Mouse (Mus musculus): ENCODE results near the gene Lrrc63. TPM values are rescaled to one million over a fixed set of nuclear protein-coding genes. Genes with fewer than 3 reads are reported as not detected.

The Lrrc63 gene
- polyA plus RNA-seq, 1 experiment from 2014 or later, result not detected

- Histone ChIP-seq H3K4me2 (no peak overlapping the region), H3K9ac (ENCODE audit: low read depth, low read length) (no peak overlapping the region), H3K4me3 (ENCODE audit: low read depth, low read length) (no peak overlapping the region), H3K36me3 (ENCODE audit: control insufficient read depth, insufficient read depth, low read length) (no peaks in the 10 kb centered on the region), H3K9me3 (replicated peaks; ENCODE audit: control insufficient read depth, low read length) (no peaks in the 10 kb centered on the region), H3K4me1 (ENCODE audit: control insufficient read depth, insufficient read depth, low read length) (no peaks in the 10 kb centered on the region), H3K27ac (ENCODE audit: low read depth, low read length) (no peak overlapping the region), H3K27me3 (ENCODE audit: control insufficient read depth, insufficient read depth, low read length) (no peaks in the 10 kb centered on the region)
- WGBS (ENCODE audit: insufficient replicate concordance), result 86% methylated on average over 5 of the region's 5 CpGs
- ATAC-seq (replicated peaks; ENCODE audit: insufficient number of reproducible peaks, low FRiP score, low TSS enrichment), result no peak
Measured at GRCm38 (mm10) chr14:75065211-75065610, 65.5 kb downstream of the Lrrc63 start.

- no peaks in the 10 kb centered on the region for H3K9me3 ChIP-seq (replicated peaks; ENCODE audit: control insufficient read depth, low read length)
- 81% methylated on average over 7 of the region's 7 CpGs for WGBS (ENCODE audit: insufficient replicate concordance)
- H3K4me2 ChIP-seq, result no peak overlapping the region
- no peak for ATAC-seq (replicated peaks; ENCODE audit: insufficient number of reproducible peaks, low FRiP score, low TSS enrichment)
- H3K4me3 ChIP-seq (ENCODE audit: low read depth, low read length), result no peak overlapping the region
- no peak overlapping the region for H3K27ac ChIP-seq (ENCODE audit: low read depth, low read length)
- H3K36me3 ChIP-seq (ENCODE audit: control insufficient read depth, insufficient read depth, low read length), result no peaks in the 10 kb centered on the region
- no peaks in the 10 kb centered on the region for H3K27me3 ChIP-seq (ENCODE audit: control insufficient read depth, insufficient read depth, low read length)
- no peaks in the 10 kb centered on the region for H3K4me1 ChIP-seq (ENCODE audit: control insufficient read depth, insufficient read depth, low read length)
- no peak overlapping the region for H3K9ac ChIP-seq (ENCODE audit: low read depth, low read length)
Measured at GRCm38 (mm10) chr14:75064520-75064919, 66.2 kb downstream of the Lrrc63 start.

- Histone ChIP-seq H3K27me3 (ENCODE audit: control insufficient read depth, insufficient read depth, low read length) (no peaks in the 10 kb centered on the region), H3K9me3 (replicated peaks; ENCODE audit: control insufficient read depth, low read length) (no peaks in the 10 kb centered on the region), H3K4me3 (ENCODE audit: low read depth, low read length) (no peak overlapping the region), H3K4me1 (ENCODE audit: control insufficient read depth, insufficient read depth, low read length) (no peaks in the 10 kb centered on the region), H3K36me3 (ENCODE audit: control insufficient read depth, insufficient read depth, low read length) (no peaks in the 10 kb centered on the region), H3K9ac (ENCODE audit: low read depth, low read length) (no peak overlapping the region), H3K27ac (ENCODE audit: low read depth, low read length) (no peak overlapping the region), H3K4me2 (no peak overlapping the region)
- 88% methylated on average over 8 of the region's 8 CpGs for WGBS (ENCODE audit: insufficient replicate concordance)
- ATAC-seq (replicated peaks; ENCODE audit: insufficient number of reproducible peaks, low FRiP score, low TSS enrichment), result no peak
Measured at GRCm38 (mm10) chr14:75063936-75064335, 66.7 kb downstream of the Lrrc63 start.

GRCm38 (mm10) chr14:75060562-75060961, 70.1 kb downstream of the Lrrc63 start:
- Histone ChIP-seq H3K27ac (ENCODE audit: low read depth, low read length) (peak overlapping the region; percentile 41; the same call in 1 of the 2 replicates), H3K4me2 (no peak overlapping the region), H3K4me3 (ENCODE audit: low read depth, low read length) (no peak overlapping the region), H3K9me3 (replicated peaks; ENCODE audit: control insufficient read depth, low read length) (no peaks in the 10 kb centered on the region), H3K27me3 (ENCODE audit: control insufficient read depth, insufficient read depth, low read length) (no peaks in the 10 kb centered on the region), H3K9ac (ENCODE audit: low read depth, low read length) (no peak overlapping the region), H3K4me1 (ENCODE audit: control insufficient read depth, insufficient read depth, low read length) (no peaks in the 10 kb centered on the region), H3K36me3 (ENCODE audit: control insufficient read depth, insufficient read depth, low read length) (no peaks in the 10 kb centered on the region)
- ATAC-seq (replicated peaks; ENCODE audit: insufficient number of reproducible peaks, low FRiP score, low TSS enrichment), result no peak
- 34% methylated on average over 8 of the region's 8 CpGs for WGBS (ENCODE audit: insufficient replicate concordance)

GRCm38 (mm10) chr14:75056861-75057431, 73.7 kb downstream of the Lrrc63 start:
- H3K27ac ChIP-seq (ENCODE audit: low read depth, low read length), result no peak overlapping the region
- no peak overlapping the region for H3K9ac ChIP-seq (ENCODE audit: low read depth, low read length)
- H3K9me3 ChIP-seq (replicated peaks; ENCODE audit: control insufficient read depth, low read length), result no peaks in the 10 kb centered on the region
- H3K4me3 ChIP-seq (ENCODE audit: low read depth, low read length), result no peak overlapping the region
- H3K36me3 ChIP-seq (ENCODE audit: control insufficient read depth, insufficient read depth, low read length), result no peaks in the 10 kb centered on the region
- WGBS (ENCODE audit: insufficient replicate concordance), result 65% methylated on average over 9 of the region's 9 CpGs
- no peaks in the 10 kb centered on the region for H3K27me3 ChIP-seq (ENCODE audit: control insufficient read depth, insufficient read depth, low read length)
- no peak for ATAC-seq (replicated peaks; ENCODE audit: insufficient number of reproducible peaks, low FRiP score, low TSS enrichment)
- 0 out of 2 replicates have a peak, but pooled peaks cover 3% of the 10 kb centered on the region for H3K4me1 ChIP-seq (ENCODE audit: control insufficient read depth, insufficient read depth, low read length)
- H3K4me2 ChIP-seq, result no peak overlapping the region

- Histone ChIP-seq H3K4me1 (ENCODE audit: control insufficient read depth, insufficient read depth, low read length) (0 out of 2 replicates have a peak, but pooled peaks cover 3% of the 10 kb centered on the region), H3K4me2 (no peak overlapping the region), H3K4me3 (ENCODE audit: low read depth, low read length) (no peak overlapping the region), H3K27me3 (ENCODE audit: control insufficient read depth, insufficient read depth, low read length) (no peaks in the 10 kb centered on the region), H3K27ac (ENCODE audit: low read depth, low read length) (no peak overlapping the region), H3K36me3 (ENCODE audit: control insufficient read depth, insufficient read depth, low read length) (no peaks in the 10 kb centered on the region), H3K9ac (ENCODE audit: low read depth, low read length) (no peak overlapping the region), H3K9me3 (replicated peaks; ENCODE audit: control insufficient read depth, low read length) (no peaks in the 10 kb centered on the region)
- ATAC-seq (replicated peaks; ENCODE audit: insufficient number of reproducible peaks, low FRiP score, low TSS enrichment), result no peak
- WGBS (ENCODE audit: insufficient replicate concordance), result 67% methylated on average over 14 of the region's 14 CpGs
Measured at GRCm38 (mm10) chr14:75054455-75055343, 76.0 kb downstream of the Lrrc63 start.

GRCm38 (mm10) chr14:75052451-75052850, 78.2 kb downstream of the Lrrc63 start:
- WGBS (ENCODE audit: insufficient replicate concordance), result 63% methylated on average over 8 of the region's 8 CpGs
- H3K4me3 ChIP-seq (ENCODE audit: low read depth, low read length), result no peak overlapping the region
- ATAC-seq (replicated peaks; ENCODE audit: insufficient number of reproducible peaks, low FRiP score, low TSS enrichment), result no peak
- H3K9me3 ChIP-seq (replicated peaks; ENCODE audit: control insufficient read depth, low read length), result no peaks in the 10 kb centered on the region
- H3K9ac ChIP-seq (ENCODE audit: low read depth, low read length), result no peak overlapping the region
- H3K4me1 ChIP-seq (ENCODE audit: control insufficient read depth, insufficient read depth, low read length), result 0 out of 2 replicates have a peak, but pooled peaks cover 3% of the 10 kb centered on the region
- no peaks in the 10 kb centered on the region for H3K36me3 ChIP-seq (ENCODE audit: control insufficient read depth, insufficient read depth, low read length)
- no peak overlapping the region for H3K4me2 ChIP-seq
- no peak overlapping the region for H3K27ac ChIP-seq (ENCODE audit: low read depth, low read length)
- H3K27me3 ChIP-seq (ENCODE audit: control insufficient read depth, insufficient read depth, low read length), result no peaks in the 10 kb centered on the region

GRCm38 (mm10) chr14:75045184-75045583, 85.5 kb downstream of the Lrrc63 start:
- Histone ChIP-seq H3K9ac (ENCODE audit: low read depth, low read length) (no peak overlapping the region), H3K9me3 (replicated peaks; ENCODE audit: control insufficient read depth, low read length) (no peaks in the 10 kb centered on the region), H3K36me3 (ENCODE audit: control insufficient read depth, insufficient read depth, low read length) (no peaks in the 10 kb centered on the region), H3K27me3 (ENCODE audit: control insufficient read depth, insufficient read depth, low read length) (no peaks in the 10 kb centered on the region), H3K27ac (ENCODE audit: low read depth, low read length) (no peak overlapping the region), H3K4me3 (ENCODE audit: low read depth, low read length) (no peak overlapping the region), H3K4me2 (no peak overlapping the region), H3K4me1 (ENCODE audit: control insufficient read depth, insufficient read depth, low read length) (no peaks in the 10 kb centered on the region)
- ATAC-seq (replicated peaks; ENCODE audit: insufficient number of reproducible peaks, low FRiP score, low TSS enrichment), result no peak
- 58% methylated on average over 7 of the region's 7 CpGs for WGBS (ENCODE audit: insufficient replicate concordance)

Measured in heart, embryonic 11.5 days (tissue).